Mouse (Mus musculus) hindbrain, embryonic 13.5 days (tissue): ENCODE data around the gene Krt7. TPM values are rescaled to one million over a fixed set of nuclear protein-coding genes. Genes with fewer than 3 reads are reported as not detected.

ENCODE experiments used
- ATAC-seq: fragments of 200-750 bp; cut with Nextera tagmentation; 2 replicates; pipeline ENCODE4 v1.8.0; 2017; ENCODE audit warnings: moderate TSS enrichment; ENCODE audit not compliant: low FRiP score
- H3K27ac ChIP-seq: fragments of 300-500 bp; sonication (generic); 2 replicates; pipeline ENCODE4 v1.5.1; 2015; ENCODE audit warnings: inconsistent platforms, mild to moderate bottlenecking, moderate library complexity
- H3K27me3 ChIP-seq: fragments of 300-500 bp; sonication (generic); 2 replicates; pipeline ENCODE4 v1.6.1; 2015; ENCODE audit warnings: mild to moderate bottlenecking, inconsistent platforms
- H3K36me3 ChIP-seq: fragments of 300-500 bp; sonication (generic); 2 replicates; pipeline ENCODE4 v1.6.1; 2015; ENCODE audit warnings: mild to moderate bottlenecking, inconsistent platforms
- H3K4me1 ChIP-seq: fragments of 300-500 bp; sonication (generic); replicated peaks from 2 replicates; pipeline ENCODE4 v1.6.1; 2015; ENCODE audit warnings: inconsistent platforms
- H3K4me2 ChIP-seq: fragments of 300-500 bp; sonication (generic); 2 replicates; pipeline ENCODE4 v1.6.1; 2015; ENCODE audit warnings: inconsistent platforms, mild to moderate bottlenecking, moderate library complexity
- H3K4me3 ChIP-seq: fragments of 300-500 bp; sonication (generic); 2 replicates; pipeline ENCODE4 v1.5.1; 2015; ENCODE audit warnings: mild to moderate bottlenecking, inconsistent platforms
- H3K9ac ChIP-seq: fragments of 300-500 bp; sonication (generic); 2 replicates; pipeline ENCODE4 v1.6.1; 2015; ENCODE audit warnings: mild to moderate bottlenecking, inconsistent platforms
- H3K9me3 ChIP-seq: fragments of 300-500 bp; sonication (generic); 2 replicates; pipeline ENCODE4 v1.6.1; 2016; ENCODE audit warnings: inconsistent platforms
- WGBS: fragments of 180-500 bp; shearing (Covaris S2); methylation state at CpG from one replicate; pipeline ENCODE4 v1.1.7; 2015; 5-methylcytosine and 5-hydroxymethylcytosine counted together
- polyA plus RNA-seq: library from polyadenylated mRNA; unstranded; fragments of >200 nt; fragmentation: Nextera tagmentation; extraction: Ambion mirVana; gene quantifications from 2 replicates; pipeline ENCODE4 v1.2.1, GENCODE M21; 2015

Gene Krt7
- polyA plus RNA-seq, 1 experiment from 2014 or later, result 0.77 TPM

- peaks cover 6% of the 10 kb centered on the region; the same call in 1 of the 2 replicates for H3K4me1 ChIP-seq
- H3K9me3 ChIP-seq, result no peaks in the 10 kb centered on the region
- no peak overlapping the region for H3K4me2 ChIP-seq
- WGBS, result 80% methylated on average over 11 of the region's 11 CpGs
- no peak overlapping the region for H3K4me3 ChIP-seq
- H3K27ac ChIP-seq, result no peak overlapping the region
- ATAC-seq, result no peak
- H3K36me3 ChIP-seq, result no peaks in the 10 kb centered on the region
- no peak overlapping the region for H3K9ac ChIP-seq
- no peaks in the 10 kb centered on the region for H3K27me3 ChIP-seq
These were observed 28.0 kb upstream of the Krt7 start for GRCm38 (mm10) chr15:101382811-101383210.

GRCm38 (mm10) chr15:101384610-101385009, 26.2 kb upstream of the Krt7 start:
- no peak overlapping the region for H3K4me2 ChIP-seq
- no peaks in the 10 kb centered on the region for H3K4me1 ChIP-seq
- no peaks in the 10 kb centered on the region for H3K36me3 ChIP-seq
- no peak overlapping the region for H3K9ac ChIP-seq
- no peaks in the 10 kb centered on the region for H3K9me3 ChIP-seq
- H3K27ac ChIP-seq, result no peak overlapping the region
- H3K4me3 ChIP-seq, result no peak overlapping the region
- 86% methylated on average over 7 of the region's 7 CpGs for WGBS
- H3K27me3 ChIP-seq, result no peaks in the 10 kb centered on the region
- no peak for ATAC-seq

- Histone ChIP-seq H3K4me3 (no peak overlapping the region), H3K4me2 (no peak overlapping the region), H3K4me1 (no peaks in the 10 kb centered on the region), H3K9ac (no peak overlapping the region), H3K9me3 (no peaks in the 10 kb centered on the region), H3K36me3 (no peaks in the 10 kb centered on the region), H3K27ac (no peak overlapping the region), H3K27me3 (no peaks in the 10 kb centered on the region)
- 95% methylated on average over 6 of the region's 6 CpGs for WGBS
- ATAC-seq, result no peak
These were observed 25.8 kb upstream of the Krt7 start for GRCm38 (mm10) chr15:101385064-101385463.

DNA sequence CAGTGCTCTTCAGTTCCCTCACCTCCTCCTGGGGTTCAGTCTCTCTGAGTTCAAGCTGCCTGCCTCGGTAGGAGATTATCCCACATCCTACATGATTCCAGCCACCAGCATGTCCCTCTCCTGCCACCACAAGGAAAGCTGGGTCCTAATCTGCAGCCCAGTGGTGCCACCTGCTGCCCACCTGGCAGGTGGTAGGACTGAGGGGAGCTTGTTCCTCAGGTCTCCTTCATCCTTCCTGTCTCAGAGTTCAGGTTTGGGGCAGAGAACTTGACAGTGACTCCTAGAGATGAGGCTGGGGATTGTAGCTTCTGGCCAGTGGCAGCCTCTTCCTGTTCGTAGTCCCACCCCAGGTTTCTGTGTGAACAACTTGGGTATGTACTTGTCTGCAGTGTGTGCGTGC, 23.7 kb upstream of the Krt7 start:
- no peak for ATAC-seq
- no peaks in the 10 kb centered on the region for H3K9me3 ChIP-seq

DNA sequence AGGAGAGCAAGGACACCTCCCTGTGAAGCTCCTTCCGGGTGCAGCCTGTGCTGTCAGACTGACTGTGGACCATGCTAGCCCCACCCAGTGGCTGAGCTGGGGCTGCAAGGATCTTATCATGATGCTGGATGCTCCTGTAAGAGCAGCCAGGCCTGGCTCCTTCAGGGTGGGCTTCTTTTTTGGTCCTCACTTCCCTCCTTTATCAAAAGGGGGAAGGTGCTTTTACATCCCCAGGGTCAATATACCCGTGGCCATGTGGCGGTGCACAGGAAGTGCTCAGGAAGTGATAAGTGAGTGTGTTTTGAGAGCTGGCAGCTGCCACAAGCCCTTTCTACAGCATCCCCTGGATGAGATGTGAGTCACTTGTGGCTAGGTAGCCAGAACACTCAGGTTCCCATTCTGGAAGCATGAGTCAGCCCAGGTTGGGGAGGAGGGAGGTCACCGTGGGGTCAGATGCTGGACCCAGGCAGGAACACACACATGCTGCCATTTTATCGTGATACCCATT, 22.8 kb upstream of the Krt7 start:
- no peak overlapping the region for H3K27ac ChIP-seq
- no peaks in the 10 kb centered on the region for H3K27me3 ChIP-seq
- no peaks in the 10 kb centered on the region for H3K4me1 ChIP-seq
- H3K36me3 ChIP-seq, result no peaks in the 10 kb centered on the region
- no peaks in the 10 kb centered on the region for H3K9me3 ChIP-seq
- 75% methylated on average over 5 of the region's 5 CpGs for WGBS
- no peak overlapping the region for H3K4me2 ChIP-seq
- no peak overlapping the region for H3K9ac ChIP-seq
- no peak for ATAC-seq
- H3K4me3 ChIP-seq, result no peak overlapping the region

More for the DNA sequence above, 23.7 kb upstream of the Krt7 start:
- WGBS, result 61% methylated on average over 3 of the region's 3 CpGs
- Histone ChIP-seq H3K4me1 (no peaks in the 10 kb centered on the region), H3K4me3 (no peak overlapping the region), H3K27ac (no peak overlapping the region), H3K4me2 (no peak overlapping the region), H3K36me3 (no peaks in the 10 kb centered on the region), H3K27me3 (no peaks in the 10 kb centered on the region), H3K9ac (no peak overlapping the region)

GRCm38 (mm10) chr15:101390203-101390602, 20.6 kb upstream of the Krt7 start:
- H3K36me3 ChIP-seq, result no peaks in the 10 kb centered on the region
- H3K9ac ChIP-seq, result no peak overlapping the region
- no peak overlapping the region for H3K4me2 ChIP-seq
- WGBS, result 94% methylated on average over 5 of the region's 5 CpGs
- no peak overlapping the region for H3K4me3 ChIP-seq
- H3K4me1 ChIP-seq, result no peaks in the 10 kb centered on the region
- H3K27ac ChIP-seq, result no peak overlapping the region
- ATAC-seq, result no peak
- no peaks in the 10 kb centered on the region for H3K9me3 ChIP-seq
- H3K27me3 ChIP-seq, result no peaks in the 10 kb centered on the region; the same call in 1 of the 2 replicates

- Histone ChIP-seq H3K27me3 (no peaks in the 10 kb centered on the region; the same call in 1 of the 2 replicates), H3K4me3 (no peak overlapping the region), H3K4me1 (no peaks in the 10 kb centered on the region), H3K27ac (no peak overlapping the region), H3K36me3 (no peaks in the 10 kb centered on the region), H3K9ac (no peak overlapping the region), H3K9me3 (no peaks in the 10 kb centered on the region), H3K4me2 (no peak overlapping the region)
- 88% methylated on average over 5 of the region's 5 CpGs for WGBS
- no peak for ATAC-seq
These were observed 18.6 kb upstream of the Krt7 start for GRCm38 (mm10) chr15:101392251-101392650.

DNA sequence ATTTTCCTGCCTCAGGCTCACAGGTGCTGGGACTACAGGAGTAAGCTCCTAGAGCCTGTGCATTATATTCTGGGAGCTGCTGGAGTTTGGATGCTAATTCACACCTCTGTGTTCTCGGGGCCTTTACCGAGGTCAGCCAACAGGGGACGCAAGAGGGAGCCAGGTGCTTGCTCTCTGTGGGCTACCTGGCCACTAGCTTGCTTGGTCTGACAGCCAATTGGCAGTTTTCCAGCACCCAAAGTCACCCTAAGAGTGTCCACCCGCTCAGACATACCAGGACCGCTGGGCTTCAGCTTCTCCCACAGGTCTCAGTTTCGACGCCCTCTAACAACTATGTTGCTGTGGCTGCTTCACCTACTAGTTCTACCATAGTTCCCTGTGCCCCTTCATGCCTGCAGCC, 15.9 kb upstream of the Krt7 start:
- no peaks in the 10 kb centered on the region for H3K4me1 ChIP-seq
- no peaks in the 10 kb centered on the region for H3K9me3 ChIP-seq
- H3K4me2 ChIP-seq, result no peak overlapping the region
- H3K9ac ChIP-seq, result no peak overlapping the region
- no peaks in the 10 kb centered on the region for H3K36me3 ChIP-seq
- 66% methylated on average over 7 of the region's 7 CpGs for WGBS
- H3K27me3 ChIP-seq, result no peaks in the 10 kb centered on the region; the same call in 1 of the 2 replicates
- H3K27ac ChIP-seq, result no peak overlapping the region
- ATAC-seq, result no peak
- no peak overlapping the region for H3K4me3 ChIP-seq

GRCm38 (mm10) chr15:101396466-101396865, 14.4 kb upstream of the Krt7 start:
- H3K9me3 ChIP-seq, result no peaks in the 10 kb centered on the region
- no peak overlapping the region for H3K9ac ChIP-seq
- no peak overlapping the region for H3K27ac ChIP-seq
- H3K36me3 ChIP-seq, result no peaks in the 10 kb centered on the region
- 72% methylated on average over 7 of the region's 7 CpGs for WGBS
- no peak overlapping the region for H3K4me2 ChIP-seq
- H3K4me3 ChIP-seq, result no peak overlapping the region
- no peaks in the 10 kb centered on the region; the same call in 1 of the 2 replicates for H3K27me3 ChIP-seq
- H3K4me1 ChIP-seq, result no peaks in the 10 kb centered on the region
- no peak for ATAC-seq

- Histone ChIP-seq H3K27ac (no peak overlapping the region), H3K9me3 (no peaks in the 10 kb centered on the region), H3K4me1 (no peaks in the 10 kb centered on the region), H3K4me3 (no peak overlapping the region), H3K4me2 (no peak overlapping the region), H3K36me3 (no peaks in the 10 kb centered on the region), H3K27me3 (no peaks in the 10 kb centered on the region; the same call in 1 of the 2 replicates), H3K9ac (no peak overlapping the region)
- ATAC-seq, result no peak
- WGBS, result 73% methylated on average over 3 of the region's 3 CpGs
These were observed 13.9 kb upstream of the Krt7 start for GRCm38 (mm10) chr15:101396921-101397320.

DNA sequence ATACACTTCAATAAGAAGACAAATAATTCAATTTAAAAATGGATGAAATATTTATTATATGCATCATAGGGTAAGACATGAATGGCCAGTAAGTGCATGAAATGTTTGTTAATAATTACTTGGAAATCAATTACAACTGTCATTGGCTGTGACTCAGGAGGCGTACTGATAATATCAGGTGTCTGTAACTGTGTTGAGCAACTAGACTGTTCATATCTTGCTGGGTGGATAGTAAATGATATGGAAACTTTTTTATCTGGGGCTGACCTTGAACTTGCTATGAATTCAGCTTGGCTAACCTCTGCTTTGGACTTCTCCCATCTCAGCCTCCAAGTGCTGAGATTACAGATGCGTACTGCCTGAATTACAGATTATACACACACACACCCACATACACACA, 13.2 kb upstream of the Krt7 start:
- H3K27ac ChIP-seq, result no peak overlapping the region
- ATAC-seq, result no peak
- no peak overlapping the region for H3K4me3 ChIP-seq
- H3K36me3 ChIP-seq, result no peaks in the 10 kb centered on the region
- H3K4me1 ChIP-seq, result no peaks in the 10 kb centered on the region
- no peaks in the 10 kb centered on the region; the same call in 1 of the 2 replicates for H3K27me3 ChIP-seq
- 91% methylated on average over 2 of the region's 2 CpGs for WGBS
- H3K9me3 ChIP-seq, result no peaks in the 10 kb centered on the region
- H3K4me2 ChIP-seq, result no peak overlapping the region
- H3K9ac ChIP-seq, result no peak overlapping the region

GRCm38 (mm10) chr15:101398269-101398668, 12.6 kb upstream of the Krt7 start:
- no peak for ATAC-seq
- H3K4me1 ChIP-seq, result no peaks in the 10 kb centered on the region
- no peak overlapping the region for H3K27ac ChIP-seq
- no peak overlapping the region for H3K9ac ChIP-seq
- H3K4me3 ChIP-seq, result no peak overlapping the region
- no peaks in the 10 kb centered on the region; the same call in 1 of the 2 replicates for H3K27me3 ChIP-seq
- no peak overlapping the region for H3K4me2 ChIP-seq
- WGBS, result 91% methylated on average over 8 of the region's 8 CpGs
- H3K9me3 ChIP-seq, result no peaks in the 10 kb centered on the region
- no peaks in the 10 kb centered on the region for H3K36me3 ChIP-seq

DNA sequence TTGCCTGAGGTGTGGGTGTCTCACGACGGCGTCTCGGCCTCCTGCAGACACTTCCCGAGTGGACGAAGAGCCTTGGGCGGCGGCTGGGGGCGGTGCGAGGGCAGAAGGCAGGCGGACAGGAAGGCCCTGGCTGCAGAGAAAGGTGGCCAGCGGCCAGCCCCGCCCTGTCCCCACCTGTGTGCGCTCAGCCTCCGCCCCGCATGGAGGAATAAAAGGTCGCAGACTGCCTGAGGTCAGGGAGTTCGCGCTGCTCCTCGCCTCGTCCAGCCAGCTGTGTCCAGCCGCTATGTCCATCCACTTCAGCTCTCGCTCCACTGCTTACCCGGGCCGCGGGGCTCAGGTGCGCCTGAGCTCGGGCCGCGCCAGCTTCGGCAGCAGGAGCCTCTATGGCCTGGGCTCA, 1.3 kb downstream of the Krt7 start:
- no peaks in the 10 kb centered on the region for H3K9me3 ChIP-seq
- no peak overlapping the region for H3K27ac ChIP-seq
- ATAC-seq, result no peak
- H3K9ac ChIP-seq, result peak overlapping the region; percentile 9; the same call in 1 of the 2 replicates
- H3K36me3 ChIP-seq, result no peaks in the 10 kb centered on the region
- 0 out of 2 replicates have a peak, but pooled peaks cover 4% of the 10 kb centered on the region for H3K4me1 ChIP-seq
- H3K4me2 ChIP-seq, result no peak overlapping the region
- no peak overlapping the region for H3K4me3 ChIP-seq
- peaks cover 35% of the 10 kb centered on the region for H3K27me3 ChIP-seq
- WGBS, result 32% methylated on average over 31 of the region's 31 CpGs
